Mouse (Mus musculus) kidney, embryonic 14.5 days (tissue): Measurements from ENCODE around the gene Cd300ld2. TPM values are rescaled to one million over a fixed set of nuclear protein-coding genes. Genes with fewer than 3 reads are reported as not detected.
"Not testable (repeated sequence)": the region's sequence is repeated elsewhere in the genome, so short reads cannot be mapped to it uniquely, and the experiment has no call there.

ENCODE experiments used
- ATAC-seq: fragments of 200-750 bp; cut with Nextera tagmentation; 2 replicates; pipeline ENCODE4 v1.8.0; 2017; ENCODE audit warnings: moderate number of reproducible peaks, mild to moderate bottlenecking, moderate TSS enrichment, moderate library complexity; ENCODE audit not compliant: low FRiP score, low TSS enrichment
- H3K27ac ChIP-seq: fragments of 300-500 bp; sonication (generic); 2 replicates; pipeline ENCODE4 v1.5.1; 2014; ENCODE audit warnings: low read depth, mild to moderate bottlenecking, low read length, moderate library complexity, mixed read lengths
- H3K27me3 ChIP-seq: fragments of 300-500 bp; sonication (generic); 2 replicates; pipeline ENCODE4 v1.6.1; 2014; ENCODE audit warnings: mild to moderate bottlenecking, low read length; ENCODE audit not compliant: control insufficient read depth, insufficient read depth
- H3K36me3 ChIP-seq: fragments of 300-500 bp; sonication (generic); 2 replicates; pipeline ENCODE4 v1.6.1; 2014; ENCODE audit warnings: low read length, mixed read lengths; ENCODE audit not compliant: control insufficient read depth, insufficient read depth
- H3K4me1 ChIP-seq: fragments of 300-500 bp; sonication (generic); 2 replicates; pipeline ENCODE4 v1.6.1; 2014; ENCODE audit warnings: low read length, mixed read lengths; ENCODE audit not compliant: control insufficient read depth, insufficient read depth
- H3K4me2 ChIP-seq: fragments of 300-500 bp; sonication (generic); replicated peaks from 2 replicates; pipeline ENCODE4 v1.6.1; 2014; ENCODE audit warnings: low read depth, mild to moderate bottlenecking, low read length
- H3K4me3 ChIP-seq: fragments of 300-500 bp; sonication (generic); 2 replicates; pipeline ENCODE4 v1.5.1; 2014; ENCODE audit warnings: mild to moderate bottlenecking, low read length
- H3K9ac ChIP-seq: fragments of 300-500 bp; sonication (generic); 2 replicates; pipeline ENCODE4 v1.6.1; 2014; ENCODE audit warnings: low read depth, mild to moderate bottlenecking, low read length, moderate library complexity
- H3K9me3 ChIP-seq: fragments of 300-500 bp; sonication (generic); 2 replicates; pipeline ENCODE4 v1.6.1; 2016; ENCODE audit warnings: low read length; ENCODE audit not compliant: control insufficient read depth
- WGBS: fragments of 180-500 bp; shearing (Covaris S2); extraction: QIAGEN DNeasy Blood & Tissue Kit; methylation state at CpG from one replicate; pipeline ENCODE4 v1.1.7; 2014; 5-methylcytosine and 5-hydroxymethylcytosine counted together
- polyA plus RNA-seq: library from polyadenylated mRNA; unstranded; fragments of >200 nt; fragmentation: Nextera tagmentation; extraction: Ambion mirVana; gene quantifications from 2 replicates; pipeline ENCODE4 v1.2.1, GENCODE M21; 2014

Cd300ld2 gene
- polyA plus RNA-seq, 1 experiment from 2014 or later: not detected

DNA sequence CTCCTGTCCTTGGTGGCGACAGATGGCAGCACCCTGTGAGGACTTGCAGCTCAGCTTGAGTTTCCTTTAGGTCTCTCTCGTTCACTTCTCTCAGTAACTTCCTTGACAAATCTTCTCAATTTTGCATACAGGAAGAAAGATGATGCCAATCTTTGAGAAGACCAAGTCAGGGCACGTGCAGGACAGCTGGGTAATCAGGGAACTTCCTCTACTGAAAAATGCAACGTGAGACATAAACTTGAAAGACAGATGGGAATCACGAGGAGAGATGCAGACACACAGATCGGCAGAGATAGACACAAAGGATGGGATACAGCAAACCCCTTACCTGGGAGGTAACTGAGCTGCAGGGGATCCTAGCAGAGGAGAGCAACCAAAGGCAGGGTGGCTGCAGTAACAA is 21.7 kb upstream of the Cd300ld2 start, which contains the start of gene Cd300ld5:
Gene Cd300ld5, minus strand, starts transcription at position 101 of the 400 bp plus-strand sequence.
- not testable (repeated sequence) for ATAC-seq, H3K27me3 ChIP-seq, H3K9me3 ChIP-seq, H3K27ac ChIP-seq, H3K4me1 ChIP-seq, H3K4me2 ChIP-seq, H3K36me3 ChIP-seq, H3K4me3 ChIP-seq, H3K9ac ChIP-seq
- WGBS: no CpG with 5 or more reads among the region's 6 CpGs

- not testable (repeated sequence) for H3K27ac ChIP-seq, H3K36me3 ChIP-seq, H3K9ac ChIP-seq, H3K4me2 ChIP-seq, H3K4me3 ChIP-seq, H3K4me1 ChIP-seq, H3K27me3 ChIP-seq, H3K9me3 ChIP-seq, ATAC-seq
- no CpG with 5 or more reads among the region's 6 CpGs for WGBS
Measured at GRCm38 (mm10) chr11:115026912-115027311, 10.9 kb upstream of the Cd300ld2 start, which contains the start of gene Cd300ld4. TSS of gene Cd300ld4 (minus strand) at chr11:115027012.

DNA sequence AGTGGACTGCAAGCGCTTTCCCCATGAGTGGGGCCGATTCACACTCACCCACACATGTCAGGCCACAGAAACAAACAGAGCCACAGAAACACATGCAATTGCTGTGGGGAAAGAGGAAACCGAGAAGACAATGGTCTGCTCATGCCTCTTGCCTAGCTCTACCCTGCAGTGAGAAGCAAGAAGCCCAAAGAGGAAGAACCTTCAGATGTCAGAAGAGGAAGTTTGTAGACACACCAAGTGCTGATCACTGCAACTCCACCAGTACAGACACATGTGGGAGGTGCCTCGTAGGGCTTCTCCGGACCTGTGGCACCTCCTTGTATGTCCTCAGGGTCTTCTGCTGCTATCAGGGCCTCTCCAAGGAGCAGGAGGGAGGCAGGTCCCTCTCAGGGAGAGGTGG is 11.9 kb downstream of the Cd300ld2 start:
- Histone ChIP-seq H3K4me2 (no peak overlapping the region), H3K9ac (no peak overlapping the region), H3K4me3 (no peak overlapping the region), H3K27ac (no peak overlapping the region), H3K27me3 (no peaks in the 10 kb centered on the region), H3K9me3 (no peaks in the 10 kb centered on the region), H3K4me1 (no peaks in the 10 kb centered on the region), H3K36me3 (no peaks in the 10 kb centered on the region)
- ATAC-seq: no peak
- 84% methylated on average over 5 of the region's 5 CpGs for WGBS

GRCm38 (mm10) chr11:115001474-115002040 is 14.4 kb downstream of the Cd300ld2 start, which contains the start of gene Cd300c2:
TSS of gene Cd300c2 (minus strand) at chr11:115001880.
- H3K4me2 ChIP-seq: no peak within 1 kb of the TSS
- no peaks in the 10 kb centered on the region for H3K9me3 ChIP-seq
- H3K27me3 ChIP-seq: no peaks in the 10 kb centered on the region
- no peaks in the 10 kb centered on the region for H3K4me1 ChIP-seq
- no peak within 1 kb of the TSS for H3K27ac ChIP-seq
- ATAC-seq: no peak
- H3K9ac ChIP-seq: no peak within 1 kb of the TSS
- H3K36me3 ChIP-seq: no peaks in the 10 kb centered on the region
- no peak within 1 kb of the TSS for H3K4me3 ChIP-seq
- 78% methylated on average over 7 of the region's 7 CpGs for WGBS

GRCm38 (mm10) chr11:114989793-114990192 is 26.2 kb downstream of the Cd300ld2 start, which contains the start of gene Cd300ld:
TSS of gene Cd300ld (minus strand) at chr11:114989922.
- no peak within 1 kb of the TSS for H3K9ac ChIP-seq
- H3K4me3 ChIP-seq: no peak within 1 kb of the TSS
- H3K36me3 ChIP-seq: no peaks in the 10 kb centered on the region
- no peaks in the 10 kb centered on the region for H3K4me1 ChIP-seq
- no peak within 1 kb of the TSS for H3K4me2 ChIP-seq
- no peaks in the 10 kb centered on the region for H3K27me3 ChIP-seq
- no peak for ATAC-seq
- H3K9me3 ChIP-seq: no peaks in the 10 kb centered on the region
- H3K27ac ChIP-seq: no peak within 1 kb of the TSS
- 78% methylated on average over 4 of the region's 4 CpGs for WGBS

- no peaks in the 10 kb centered on the region for H3K4me1 ChIP-seq
- no peaks in the 10 kb centered on the region for H3K27me3 ChIP-seq
- no peak for ATAC-seq
- H3K4me3 ChIP-seq: no peak overlapping the region
- H3K9me3 ChIP-seq: peaks cover 15% of the 10 kb centered on the region; the same call in 1 of the 2 replicates
- no peak overlapping the region for H3K9ac ChIP-seq
- WGBS: 82% methylated on average over 4 of the region's 4 CpGs
- no peak overlapping the region for H3K27ac ChIP-seq
- H3K36me3 ChIP-seq: no peaks in the 10 kb centered on the region
- H3K4me2 ChIP-seq: no peak overlapping the region
Measured at GRCm38 (mm10) chr11:114981866-114982265, 34.1 kb downstream of the Cd300ld2 start.

GRCm38 (mm10) chr11:114972726-114973125 is 43.3 kb downstream of the Cd300ld2 start:
- no peaks in the 10 kb centered on the region for H3K4me1 ChIP-seq
- H3K36me3 ChIP-seq: no peaks in the 10 kb centered on the region
- no peak overlapping the region for H3K4me3 ChIP-seq
- H3K9me3 ChIP-seq: peaks cover 9% of the 10 kb centered on the region; the same call in 1 of the 2 replicates
- no peak for ATAC-seq
- no peak overlapping the region for H3K4me2 ChIP-seq
- H3K27me3 ChIP-seq: no peaks in the 10 kb centered on the region
- H3K9ac ChIP-seq: no peak overlapping the region
- 87% methylated on average over 10 of the region's 10 CpGs for WGBS
- no peak overlapping the region for H3K27ac ChIP-seq

GRCm38 (mm10) chr11:114968752-114969207 is 47.2 kb downstream of the Cd300ld2 start, which contains the start of gene Cd300c:
TSS of gene Cd300c (minus strand) at chr11:114969157.
- 66% methylated on average over 9 of the region's 9 CpGs for WGBS
- Histone ChIP-seq H3K9ac (no peak within 1 kb of the TSS), H3K4me1 (no peaks in the 10 kb centered on the region), H3K36me3 (no peaks in the 10 kb centered on the region), H3K4me3 (no peak within 1 kb of the TSS), H3K27ac (no peak within 1 kb of the TSS), H3K27me3 (no peaks in the 10 kb centered on the region), H3K4me2 (no peak within 1 kb of the TSS), H3K9me3 (peaks cover 3% of the 10 kb centered on the region; the same call in 1 of the 2 replicates)
- no peak for ATAC-seq

GRCm38 (mm10) chr11:114965182-114965828 is 50.7 kb downstream of the Cd300ld2 start:
- WGBS: 56% methylated on average over 3 of the region's 3 CpGs
- H3K4me1 ChIP-seq: no peaks in the 10 kb centered on the region
- ATAC-seq: no peak
- H3K27ac ChIP-seq: no peak overlapping the region
- no peaks in the 10 kb centered on the region for H3K9me3 ChIP-seq
- H3K4me3 ChIP-seq: no peak overlapping the region
- H3K36me3 ChIP-seq: no peaks in the 10 kb centered on the region
- no peaks in the 10 kb centered on the region for H3K27me3 ChIP-seq
- no peak overlapping the region for H3K4me2 ChIP-seq
- H3K9ac ChIP-seq: no peak overlapping the region
